Mouse (Mus musculus) brain, embryonic 14.5 days (tissue): ENCODE measurements around the gene Vdr. TPM values are rescaled to one million over a fixed set of nuclear protein-coding genes. Genes with fewer than 3 reads are reported as not detected.

Source experiments
- DNase-seq: peaks from one replicate; pipeline ENCODE4 v3.0.0-alpha.2; 2011; ENCODE audit warnings: low read depth
- CTCF ChIP-seq: fragments of 200-500 bp; IDR thresholded peaks from 2 replicates; pipeline ENCODE4 v1.5.1; 2012; ENCODE audit warnings: inconsistent platforms, mild to moderate bottlenecking, moderate library complexity, borderline replicate concordance; ENCODE audit not compliant: insufficient read depth, insufficient read length; ENCODE audit errors: extremely low read depth
- POLR2A ChIP-seq: fragments of 200-500 bp; IDR thresholded peaks from 2 replicates; pipeline ENCODE4 v1.6.1; 2012; ENCODE audit warnings: mild to moderate bottlenecking, inconsistent platforms, borderline replicate concordance; ENCODE audit not compliant: poor library complexity, insufficient read depth, insufficient read length, severe bottlenecking; ENCODE audit errors: extremely low read depth
- polyA plus RNA-seq: library from polyadenylated mRNA; depleted of rRNA; stranded (reverse); fragments of >200 nt; gene quantifications from 2 replicates; pipeline ENCODE4 v1.2.3, GENCODE M21; 2012

The Vdr gene
- polyA plus RNA-seq, 1 experiment = 0.25 TPM

- no peak for DNase-seq
- TF ChIP-seq CTCF (no peak), POLR2A (no peak)
These were observed 9.9 kb upstream of the Vdr start for GRCm38 (mm10) chr15:97920306-97920705.

DNA sequence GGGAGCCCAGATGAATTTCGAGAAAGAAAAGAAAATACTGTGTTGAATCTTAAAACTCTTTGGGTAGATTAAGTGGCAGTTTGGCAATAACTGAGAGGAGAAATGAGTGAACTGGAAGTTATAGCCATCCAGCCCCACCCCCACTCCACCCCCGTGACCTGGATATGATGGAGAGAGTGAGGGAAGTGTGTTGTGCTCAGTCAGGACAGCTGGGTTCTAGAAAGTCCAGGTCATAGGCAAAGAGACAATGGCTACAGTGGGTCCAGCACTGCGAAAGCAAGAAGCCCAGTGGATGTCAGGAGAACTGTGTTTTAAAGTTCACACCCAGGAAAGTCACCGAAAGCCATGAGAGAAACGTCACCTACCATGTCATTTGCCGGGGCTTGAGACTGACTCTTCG lies 8.8 kb upstream of the Vdr start:
- no peak for DNase-seq
- TF ChIP-seq POLR2A = no peak
- no peak for TF ChIP-seq CTCF

DNA sequence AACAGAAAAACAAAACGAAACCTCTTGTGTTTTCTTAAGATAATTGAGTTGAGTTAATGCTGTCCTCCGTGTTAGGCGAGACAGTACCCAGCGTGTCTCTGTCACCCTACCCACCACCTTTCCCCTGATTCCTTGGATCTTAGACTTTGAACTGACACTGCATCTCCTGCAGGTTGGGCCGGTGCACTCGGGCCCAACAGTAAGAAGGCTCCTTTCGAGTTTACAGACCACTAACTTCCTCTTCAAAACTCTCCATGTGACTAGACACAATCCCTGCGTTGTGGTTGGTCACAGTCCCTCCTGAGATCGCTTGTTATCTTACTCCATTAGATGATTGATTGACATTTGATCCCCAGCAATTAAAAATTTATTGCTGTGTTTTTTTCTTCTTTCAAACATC lies 7.6 kb upstream of the Vdr start:
- TF ChIP-seq POLR2A = no peak
- TF ChIP-seq CTCF = no peak

GRCm38 (mm10) chr15:97914331-97914747 lies 3.9 kb upstream of the Vdr start:
- DNase-seq = peak; percentile 72
- no peak for TF ChIP-seq POLR2A
- TF ChIP-seq CTCF = no peak

More for the DNA sequence above, 7.6 kb upstream of the Vdr start:
- DNase-seq = no peak

DNA sequence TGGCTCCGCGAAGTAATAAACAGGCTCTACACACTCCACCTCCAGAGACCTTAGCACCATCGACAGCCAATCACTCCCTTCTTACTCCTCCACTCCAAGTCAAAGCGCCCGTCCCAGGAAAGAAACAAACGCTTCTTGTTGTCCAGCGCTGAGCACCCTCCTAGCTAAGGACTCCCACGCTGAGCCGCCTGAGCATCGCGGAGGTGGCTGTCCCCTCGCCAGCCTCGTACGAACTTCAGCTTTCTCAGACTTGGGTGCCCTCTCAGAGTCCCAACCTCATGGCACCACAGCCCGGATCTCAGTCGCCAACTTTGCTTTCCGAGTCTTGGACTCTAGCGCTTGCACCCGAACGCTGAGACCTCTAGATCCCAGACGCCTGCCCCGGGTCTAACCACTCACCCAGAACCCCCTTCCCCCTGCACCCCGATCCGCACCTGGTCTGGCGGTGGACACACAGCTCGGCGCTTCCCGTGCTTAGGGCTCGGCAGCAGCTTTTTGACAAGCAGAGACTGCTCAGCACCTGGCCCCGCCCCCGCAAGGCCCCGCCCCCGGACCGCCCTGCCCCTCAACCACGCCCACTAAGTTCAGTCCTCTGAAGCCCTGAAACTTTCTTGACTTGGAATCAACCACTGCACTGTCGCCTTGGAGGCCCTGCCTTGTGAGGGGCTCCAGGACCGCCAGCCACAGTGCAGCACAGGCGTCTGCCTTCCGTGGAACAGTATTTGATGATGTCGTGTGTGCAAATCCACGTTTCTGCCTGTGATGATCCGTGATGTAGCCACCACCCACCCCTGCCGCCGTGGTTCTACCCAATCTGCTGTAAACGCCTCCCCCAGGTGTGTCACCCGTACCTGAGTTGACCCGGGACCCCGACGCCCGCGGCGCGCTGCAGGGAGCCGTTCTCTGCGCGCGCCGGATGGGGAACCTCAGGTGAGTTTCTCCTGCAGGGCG lies 2.4 kb downstream of the Vdr start:
- peak; percentile 58 for DNase-seq
- TF ChIP-seq CTCF (no peak), POLR2A (no peak)

- TF ChIP-seq CTCF (no peak), POLR2A (no peak)
These were observed 3.2 kb downstream of the Vdr start for GRCm38 (mm10) chr15:97907202-97907601.

GRCm38 (mm10) chr15:97905281-97905680 lies 5.1 kb downstream of the Vdr start:
- no peak for TF ChIP-seq POLR2A
- no peak for TF ChIP-seq CTCF
- DNase-seq = no peak

More at GRCm38 (mm10) chr15:97907202-97907601, 3.2 kb downstream of the Vdr start:
- DNase-seq = no peak

- DNase-seq = no peak
- TF ChIP-seq CTCF = no peak
- no peak for TF ChIP-seq POLR2A
These were observed 6.0 kb downstream of the Vdr start for GRCm38 (mm10) chr15:97904339-97904991.

DNA sequence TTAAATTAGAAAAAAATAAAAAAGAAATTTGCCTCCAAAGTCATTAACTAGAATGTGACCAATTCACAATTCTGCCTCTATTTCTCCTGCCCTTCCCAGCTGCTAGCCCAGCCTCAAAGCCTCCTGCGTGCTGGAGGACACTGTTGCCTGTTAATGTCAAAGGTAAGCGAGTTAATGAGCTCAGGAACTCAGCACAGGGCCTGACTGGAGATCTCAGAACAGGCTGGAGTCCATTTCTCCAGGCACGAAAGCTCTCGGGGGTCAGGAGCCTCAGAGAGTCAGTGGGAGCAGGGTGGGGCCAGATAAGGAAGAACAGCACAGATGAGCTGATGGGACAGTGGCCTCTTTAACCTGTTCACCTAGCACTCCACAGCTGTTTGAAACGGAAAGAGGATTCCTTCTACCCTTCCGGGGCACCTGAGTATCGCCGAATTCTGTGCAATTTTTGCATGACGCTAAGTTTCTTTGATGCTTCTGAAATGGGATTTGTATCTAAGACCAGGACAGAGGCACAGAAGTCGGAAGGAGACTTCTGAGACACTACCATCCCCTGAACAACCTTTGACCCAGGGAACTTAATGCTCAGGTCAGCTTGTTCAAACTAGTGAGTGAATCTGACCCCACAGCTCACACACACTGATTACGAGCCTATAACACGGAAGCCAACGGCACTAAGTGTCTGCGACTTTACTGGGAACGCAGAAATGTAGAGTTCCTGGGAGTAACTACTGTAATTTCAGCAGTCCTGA lies 7.0 kb downstream of the Vdr start:
- TF ChIP-seq CTCF (no peak), POLR2A (no peak)
- no peak for DNase-seq

GRCm38 (mm10) chr15:97900991-97901390 lies 9.4 kb downstream of the Vdr start:
- DNase-seq = no peak
- TF ChIP-seq POLR2A (no peak), CTCF (no peak)
